In the genomic region with DNA sequence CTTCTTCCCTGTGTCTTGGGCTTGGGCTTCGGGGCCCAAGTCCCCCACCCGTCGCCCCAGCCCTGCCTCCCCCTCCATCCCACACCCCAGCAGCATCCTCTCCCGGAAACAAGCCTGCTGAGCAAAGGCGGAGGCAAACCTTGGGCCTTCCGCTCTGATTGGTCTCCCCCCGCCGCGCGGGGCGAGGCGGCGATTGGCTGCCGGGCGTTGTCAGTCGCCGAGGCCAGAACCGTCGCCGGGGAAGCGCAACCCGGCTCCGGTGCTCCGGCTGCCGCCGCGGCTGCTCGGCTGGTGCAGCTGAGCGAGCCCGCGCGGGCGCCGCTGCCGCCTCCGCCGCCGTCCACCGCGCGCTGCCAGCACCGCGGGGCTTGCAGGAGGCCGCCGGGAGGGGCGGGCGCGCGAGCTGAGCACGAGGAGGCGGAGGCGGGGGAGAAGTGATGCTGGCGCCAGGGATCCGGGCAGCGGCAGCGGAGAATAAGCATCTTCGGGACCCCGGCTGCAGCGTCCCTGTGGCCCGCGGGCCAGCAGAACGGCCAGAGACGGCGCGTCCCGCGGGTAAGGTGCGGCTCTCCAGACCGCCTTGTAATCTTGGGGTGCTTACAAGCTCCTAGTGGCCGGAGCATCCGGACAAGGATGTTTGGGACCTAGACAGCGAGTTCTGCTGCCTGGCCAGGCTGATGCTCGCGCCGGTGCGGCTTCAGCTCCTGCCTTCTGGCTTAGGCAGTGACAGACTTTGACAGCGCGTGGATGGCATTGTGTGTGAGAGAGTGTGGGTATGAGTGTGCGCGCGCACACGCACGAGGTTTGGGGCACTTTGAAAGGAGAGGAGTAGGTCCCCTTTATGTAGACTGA, we compare ENCODE assay signal across 8 mouse cellular contexts. TPM values are rescaled to one million over a fixed set of nuclear protein-coding genes. Genes with fewer than 3 reads are reported as not detected.
DNase-seq lines count a peak whose midpoint lies in the region; ATAC-seq lines count a peak whose summit lies in the region.

B3galt1 (plus strand) TSS at position 392 of the 852 bp plus-strand sequence.

- peaks cover 13% of the 10 kb centered on the region for H3K4me1 ChIP-seq in hindbrain, embryonic 16.5 days (ENCODE audit: control insufficient read depth, insufficient read depth, low read depth, low read length)

- peak within 1 kb of the TSS; percentile 82 for H3K4me3 ChIP-seq in hindbrain, embryonic 16.5 days (ENCODE audit: low read length)

- peak within 1 kb of the TSS; percentile 89 for H3K9ac ChIP-seq in hindbrain, embryonic 16.5 days (ENCODE audit: low read depth, low read length)

- ATAC-seq in common myeloid progenitor, adult 5-6 weeks (replicated peaks; ENCODE audit: low read depth, poor library complexity, severe bottlenecking), result peak; percentile 80
- ATAC-seq in hindbrain, embryonic 16.5 days, result peak; percentile 98

- WGBS in hindbrain, embryonic 16.5 days, result under 1% methylated on average over 44 of the region's 83 CpGs

- DNase-seq in adrenal gland, adult 18-20 months (ENCODE audit: low spot score in 2 of 2), result peak; percentile 58 to 62
- DNase-seq in gastrocnemius, adult 8-10 months (ENCODE audit: low spot score in 2 of 2), result peak; percentile 66 to 75
- DNase-seq in layer of hippocampus, postnatal 36 days, result peak; percentile 91 to 94
- peak; percentile 86 for DNase-seq in lung, postnatal 10 days
- peak; percentile 77 for DNase-seq in retina, postnatal 7 days (ENCODE audit: low read depth, low spot score)
- DNase-seq in urinary bladder, postnatal 25 days (ENCODE audit: low spot score), result peak; percentile 73

- no peaks in the 10 kb centered on the region for H3K36me3 ChIP-seq in hindbrain, embryonic 16.5 days (ENCODE audit: control insufficient read depth, insufficient read depth, low read length)

- no peaks in the 10 kb centered on the region for H3K27me3 ChIP-seq in hindbrain, embryonic 16.5 days (replicated peaks; ENCODE audit: control insufficient read depth, insufficient read depth, low read length)

- peak within 1 kb of the TSS; percentile 98 for H3K4me2 ChIP-seq in hindbrain, embryonic 16.5 days (ENCODE audit: low read length)

- H3K9me3 ChIP-seq in hindbrain, embryonic 16.5 days (ENCODE audit: control insufficient read depth, low read length), result no peaks in the 10 kb centered on the region

- peak within 1 kb of the TSS; percentile 98 for H3K27ac ChIP-seq in hindbrain, embryonic 16.5 days (ENCODE audit: low read depth, low read length)

RNA-seq across cellular contexts. Expression of gene B3galt1, which starts in this region (rescaled TPM):
- 1 to 10 TPM; 3.0 to 3.5 TPM for total RNA-seq in adrenal gland, adult 18-20 months (2021)
- not detected in 2 replicates for total RNA-seq in common myeloid progenitor, adult 5-6 weeks (2017)
- total RNA-seq in gastrocnemius, adult 8-10 months (2022), result 1 to 10 TPM; 1.8 to 3.4 (median 2.9) TPM
- polyA plus RNA-seq in hindbrain, embryonic 16.5 days (2015; fragmentation: Nextera tagmentation; extraction: Ambion mirVana), result 54.7 and 56.1 TPM in 2 replicates
- total RNA-seq in layer of hippocampus, postnatal 36 days (2021), result 10 to 100 TPM; 79.4 to 85.4 TPM

Comparison
In these comparisons a context has a peak if more than half of its experiments do, and no peak if none do; other contexts are left out.
1. Peak in every context shown above with its lines: DNase-seq, ATAC-seq, H3K4me3 ChIP-seq and H3K27ac ChIP-seq.
2. RNA of gene B3galt1 (total RNA-seq): 79.4 to 85.4 TPM in layer of hippocampus, postnatal 36 days; 3.0 to 3.5 TPM in adrenal gland, adult 18-20 months, 1.8 to 3.4 TPM in gastrocnemius, adult 8-10 months and not detected in common myeloid progenitor, adult 5-6 weeks; every median in the first group is over 10 times any median in the second.
3. Peak in ATAC-seq in common myeloid progenitor, adult 5-6 weeks; RNA of the gene not detected or under 1 TPM.